Mouse (Mus musculus) gastrocnemius, postnatal 25 days (tissue): ENCODE data around the gene Chmp2b. TPM values are rescaled to one million over a fixed set of nuclear protein-coding genes. Genes with fewer than 3 reads are reported as not detected.

Experiments used
- DNase-seq: peaks from one replicate; pipeline ENCODE4 v3.0.0; 2022
- total RNA-seq, 2 experiments: library from RNA; stranded (reverse); gene quantifications; 1 replicate in 1 of 2; 2 replicates in 1 of 2; pipeline ENCODE4 v1.2.3; 2021

Gene Chmp2b
- total RNA-seq, 2 experiments from 2014 or later, result 30.1 to 31.4 TPM

DNA sequence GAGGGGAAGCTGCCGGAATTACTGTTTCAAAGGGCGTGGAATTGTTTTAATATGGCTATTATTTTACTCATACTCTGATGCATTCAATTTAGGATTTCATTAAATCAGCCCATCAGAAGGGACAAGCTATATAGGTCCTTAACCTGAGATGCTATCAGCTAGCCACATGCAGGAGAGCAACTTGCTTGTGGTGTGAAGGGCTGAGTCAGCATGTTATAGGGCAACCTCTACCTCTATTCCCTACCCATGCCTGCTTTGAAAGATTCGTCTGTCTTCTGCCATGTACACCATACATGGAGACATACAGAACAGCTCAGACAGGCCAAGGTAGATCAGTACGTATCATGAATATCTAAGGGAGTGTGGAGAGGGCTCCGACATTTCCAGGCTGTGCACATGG, 35.8 kb downstream of the Chmp2b start:
- no peak for DNase-seq

DNA sequence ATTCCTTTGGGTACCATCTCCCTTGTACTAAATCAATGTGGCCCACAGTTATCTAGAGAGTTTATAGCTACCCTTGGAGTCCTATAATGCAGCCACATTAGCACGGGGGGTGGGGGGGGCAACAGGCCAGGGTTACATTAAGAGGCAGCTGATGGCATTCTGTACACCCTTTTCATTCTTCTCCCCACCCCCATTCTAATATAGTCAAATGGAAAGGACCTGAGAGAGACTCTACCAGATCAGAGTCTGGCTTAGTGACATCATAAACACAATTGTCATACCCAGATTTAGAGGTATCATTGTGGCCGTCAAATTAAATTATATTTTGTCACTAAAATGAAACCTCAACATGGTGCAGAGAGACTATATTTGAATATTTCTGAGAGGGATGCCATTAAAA, 36.5 kb downstream of the Chmp2b start:
- DNase-seq, result no peak

DNA sequence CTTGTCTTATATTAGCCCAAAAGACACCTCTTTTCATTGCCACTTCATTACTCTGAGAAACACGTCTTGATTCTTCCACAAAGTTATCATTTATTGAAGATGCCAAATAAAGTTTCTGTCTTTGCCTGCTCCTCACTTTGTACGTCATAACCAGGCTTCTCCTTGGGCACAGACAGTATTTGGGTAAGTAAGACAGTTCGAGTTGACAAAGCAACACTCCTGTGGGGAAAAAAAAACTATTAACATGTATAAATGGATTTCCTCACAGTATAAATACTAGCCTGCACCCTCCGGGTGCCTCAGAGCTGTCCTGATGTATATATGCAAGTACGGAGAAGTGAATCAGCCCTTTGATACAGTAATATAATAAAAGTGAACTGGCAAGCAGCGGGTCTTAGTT, 42.3 kb downstream of the Chmp2b start, which contains the start of gene Pou1f1:
TSS of gene Pou1f1 (plus strand) at position 301 of the 400 bp plus-strand sequence.
- DNase-seq, result no peak

GRCm38 (mm10) chr16:65514223-65514622, 48.3 kb downstream of the Chmp2b start:
- DNase-seq, result no peak

DNA sequence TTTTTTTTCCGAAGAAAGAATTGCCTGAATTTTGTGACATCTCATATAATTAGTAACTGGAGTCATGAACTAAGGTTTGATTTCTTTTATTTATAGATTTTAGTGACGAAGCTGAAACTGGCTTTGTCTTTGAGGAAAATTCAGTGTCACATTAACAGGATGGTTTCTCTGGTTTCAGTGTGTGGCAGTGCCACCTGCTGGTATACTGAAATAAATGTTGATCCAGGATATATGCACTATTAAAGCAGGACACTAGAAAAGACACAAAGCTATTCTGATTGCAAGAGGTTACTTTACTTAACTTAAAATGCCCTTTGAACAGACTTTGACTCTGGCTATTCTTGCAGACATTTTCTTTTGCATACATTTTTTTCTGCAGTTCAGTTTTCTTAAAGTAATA, 65.5 kb downstream of the Chmp2b start:
- DNase-seq, result no peak

- no peak for DNase-seq
These were observed 66.5 kb downstream of the Chmp2b start for GRCm38 (mm10) chr16:65496030-65496429.

Other genes with a start within 250 kb of the Chmp2b start
- gene Pou1f1, start 42.2 kb downstream of the Chmp2b start, total RNA-seq, result not detected